In the genomic region with DNA sequence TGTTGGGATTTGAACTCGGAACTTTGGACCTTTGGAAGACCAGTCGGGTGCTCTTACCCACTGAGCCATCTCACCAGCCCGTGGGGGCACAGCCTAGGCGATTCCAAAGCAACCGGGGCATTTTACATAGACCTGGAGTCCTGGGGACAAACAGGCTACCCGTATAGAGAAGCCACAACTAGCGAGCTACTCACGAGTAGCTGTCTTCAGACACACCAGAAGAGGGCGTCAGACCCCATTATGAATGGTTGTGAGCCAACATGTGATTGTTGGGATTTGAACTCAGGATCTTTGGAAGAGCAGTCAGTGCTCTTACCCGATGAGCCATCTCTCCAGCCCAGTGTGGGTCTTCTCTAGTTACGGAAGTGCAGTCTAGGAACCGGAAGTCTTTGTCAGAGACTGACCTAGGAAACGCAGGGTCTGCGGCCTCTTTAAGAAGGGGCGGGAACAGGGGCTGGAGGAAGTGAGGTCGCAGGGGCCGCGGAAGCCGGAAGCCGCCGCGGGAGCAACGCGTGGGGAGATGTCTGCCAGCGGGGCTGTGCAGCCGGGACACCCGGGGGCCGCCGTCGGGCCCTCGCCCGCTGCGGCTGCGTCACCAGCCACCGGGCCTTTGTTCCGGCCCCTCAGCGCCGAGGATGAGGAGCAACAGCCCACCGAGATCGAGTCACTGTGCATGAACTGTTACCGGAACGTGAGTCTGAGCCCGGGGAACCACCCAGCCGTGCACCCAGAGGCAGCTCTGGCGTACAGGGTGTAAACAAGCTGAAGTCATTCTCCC, we compare ENCODE assay signal across 8 mouse cellular contexts. TPM values are rescaled to one million over a fixed set of nuclear protein-coding genes. Genes with fewer than 3 reads are reported as not detected.
DNase-seq lines count a peak whose midpoint lies in the region; ATAC-seq and TF ChIP-seq lines count a peak whose summit lies in the region.

A gene (plus strand): TSS at position 388 of the 778 bp plus-strand sequence.

- peak; percentile 90 for DNase-seq in ES-E14 (ENCODE audit: low read depth, low spot score)
- DNase-seq in cerebellum, adult 11-12 months: peak; percentile 88
- DNase-seq in heart, postnatal 25 days (ENCODE audit: low spot score): peak; percentile 79
- peak; percentile 89 to 92 for DNase-seq in layer of hippocampus, adult 18-20 months (ENCODE audit: low spot score in 2 of 2)
- DNase-seq in lung, adult 2 months: peak; percentile 84
- peak; percentile 82 to 86 for DNase-seq in thymus, adult 18-20 months

- peak; percentile 97 for ATAC-seq in forebrain, embryonic 15.5 days (replicated peaks)
- peak; percentile 91 for ATAC-seq in neutrophil, adult 5-6 weeks (ENCODE audit: extremely low read depth, insufficient number of reproducible peaks, low FRiP score, poor library complexity, severe bottlenecking)

- 4% methylated on average over 45 of the region's 45 CpGs for WGBS in forebrain, embryonic 15.5 days
- 4% methylated on average over 45 of the region's 45 CpGs for WGBS in lung, adult 2 months

- in situ Hi-C loops in ES-E14 (cut with MboI; ENCODE audit: low sequenced_read_pairs in 2 of 2, unreplicated experiment in 2 of 2): no loop called here

- TF ChIP-seq CTCF in lung, adult 2 months (IDR thresholded peaks at IDR 0.05; ENCODE audit: insufficient read depth, low read length): no peak

- peaks cover 0 to 5% of the 10 kb centered on the region in 2 experiments; a peak in 1 of 4 replicates for H3K4me1 ChIP-seq in ES-E14 (ENCODE audit: control insufficient read depth in 2 of 2, insufficient read depth in 2 of 2, low read length in 2 of 2, poor library complexity in 1 of 2)
- H3K4me1 ChIP-seq in forebrain, embryonic 15.5 days: peaks cover 14% of the 10 kb centered on the region
- H3K4me1 ChIP-seq in lung, adult 2 months (ENCODE audit: control insufficient read depth, insufficient read depth, low read length): peaks cover 6% of the 10 kb centered on the region

- H3K36me3 ChIP-seq in ES-E14 (ENCODE audit: control insufficient read depth, insufficient read depth, low read length, poor library complexity, severe bottlenecking): peaks cover 30% of the 10 kb centered on the region
- peaks cover 31% of the 10 kb centered on the region for H3K36me3 ChIP-seq in forebrain, embryonic 15.5 days

- H3K9ac ChIP-seq in ES-E14 (ENCODE audit: insufficient read depth, low read depth, low read length, poor library complexity, severe bottlenecking): peak within 1 kb of the TSS; percentile 81
- H3K9ac ChIP-seq in forebrain, embryonic 15.5 days (replicated peaks): peak within 1 kb of the TSS; percentile 63

- peak; percentile 49; the same call in 1 of the 2 replicates for TF ChIP-seq POLR2A in lung, adult 2 months (IDR thresholded peaks at IDR 0.05; ENCODE audit: borderline replicate concordance, extremely low read depth, low read depth, low read length)

- H3K4me2 ChIP-seq in forebrain, embryonic 15.5 days (replicated peaks): peak within 1 kb of the TSS; percentile 85

- H3K4me3 ChIP-seq in ES-E14 (ENCODE audit: insufficient read depth in 1 of 2, low read depth in 1 of 2, low read length in 2 of 2, poor library complexity in 1 of 2, severe bottlenecking in 1 of 2): peak within 1 kb of the TSS; percentile 75 to 97
- peak within 1 kb of the TSS; percentile 72 for H3K4me3 ChIP-seq in forebrain, embryonic 15.5 days
- H3K4me3 ChIP-seq in lung, adult 2 months (replicated peaks; ENCODE audit: extremely low read depth, low read depth, low read length): peak within 1 kb of the TSS; percentile 94

- H3K9me3 ChIP-seq in ES-E14 (ENCODE audit: control insufficient read depth, insufficient read depth, low read depth, low read length): no peaks in the 10 kb centered on the region
- H3K9me3 ChIP-seq in forebrain, embryonic 15.5 days: no peaks in the 10 kb centered on the region

- peaks cover 13% of the 10 kb centered on the region; the same call in 1 of the 2 replicates for H3K27me3 ChIP-seq in forebrain, embryonic 15.5 days

- intact Hi-C loops in heart, postnatal 25 days (cut with DNase I): loop anchor here (5.0 kb wide), 1 partner anchor 366 kb away; a partner anchor contains a TSS

- H3K27ac ChIP-seq in ES-E14 (ENCODE audit: insufficient read depth, low read depth, low read length, poor library complexity, severe bottlenecking): no peak within 1 kb of the TSS; the same call in 1 of the 2 replicates
- peak within 1 kb of the TSS; percentile 74 for H3K27ac ChIP-seq in forebrain, embryonic 15.5 days (replicated peaks)

TF ChIP-seq in ES-E14, 5 proteins besides CTCF, POLR2A, EP300 and RAD21:
- TF ChIP-seq ZNF384 (IDR thresholded peaks at IDR 0.05; ENCODE audit: low read depth, low read length): no peak
- TF ChIP-seq ZC3H11A (IDR thresholded peaks at IDR 0.05; ENCODE audit: borderline replicate concordance, low read depth, low read length): no peak
- TF ChIP-seq MAFK (IDR thresholded peaks at IDR 0.05; ENCODE audit: insufficient read depth, low read depth, low read length): no peak
- TF ChIP-seq CHD2 (IDR thresholded peaks at IDR 0.05; ENCODE audit: low read depth, low read length): no peak
- no peak; the same call in 1 of the 2 replicates for TF ChIP-seq HCFC1 (IDR thresholded peaks at IDR 0.05; ENCODE audit: borderline replicate concordance, insufficient read depth, low read length)
TF ChIP-seq in ES-E14: peak in this region for 0.

RNA-seq across cellular contexts. Expression of the gene that starts here (rescaled TPM):
- 56.0 and 58.9 TPM in 2 replicates for total RNA-seq in ES-E14 (2012; rRNA removed)
- 69.7 and 73.1 TPM in 2 replicates for polyA plus RNA-seq in forebrain, embryonic 15.5 days (2015; fragmentation: Nextera tagmentation; extraction: Ambion mirVana)
- total RNA-seq in heart, postnatal 25 days (2021): 10 to 100 TPM; 18.5 to 19.4 TPM
- 10 to 100 TPM; 35.8 to 39.5 TPM for total RNA-seq in layer of hippocampus, adult 18-20 months (2021)
- polyA plus RNA-seq in lung, adult 2 months (2012; rRNA removed): 15.4 and 16.2 TPM in 2 replicates
- 37.8 and 49.3 TPM in 2 replicates for total RNA-seq in neutrophil, adult 5-6 weeks (2017)
